Mouse (Mus musculus): Measurements from ENCODE around the gene Alg6.

DNA sequence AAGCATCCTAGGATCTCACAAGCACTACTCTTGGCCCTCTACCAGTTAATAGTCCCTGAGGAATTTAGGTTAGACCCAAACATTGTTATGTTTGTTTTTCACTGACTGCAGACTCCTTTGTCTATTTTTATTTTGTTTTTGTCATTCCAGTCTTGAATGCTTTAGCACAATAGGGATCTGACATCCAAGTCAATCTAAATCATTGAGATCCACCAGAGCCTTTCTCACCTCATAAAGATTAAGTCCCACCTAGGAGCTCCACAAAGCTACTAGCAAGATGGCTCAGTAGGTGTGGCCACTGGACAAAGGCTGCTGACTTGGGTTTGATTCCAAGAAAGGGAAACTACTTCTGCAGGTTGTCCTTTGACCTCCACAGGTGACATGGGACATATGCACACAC lies 40.3 kb upstream of the Alg6 start:
- TF ChIP-seq GATA1 (IDR thresholded peaks at IDR 0.05; ENCODE audit: borderline replicate concordance, low read length) (no peak), FLI1 (IDR thresholded peaks at IDR 0.05; ENCODE audit: low read length) (no peak)

Measured in megakaryocyte, embryonic 14.5 days (primary cell).